Mouse (Mus musculus) stomach, embryonic 15.5 days (tissue): ENCODE measurements around the gene Eno2. TPM values are rescaled to one million over a fixed set of nuclear protein-coding genes. Genes with fewer than 3 reads are reported as not detected.

Source experiments
- ATAC-seq: fragments of 200-750 bp; cut with Nextera tagmentation; 2 replicates; pipeline ENCODE4 v1.8.0; 2017; ENCODE audit warnings: low read depth, moderate number of reproducible peaks, moderate TSS enrichment; ENCODE audit not compliant: insufficient read depth, low FRiP score
- H3K27ac ChIP-seq: fragments of 300-500 bp; sonication (generic); 2 replicates; pipeline ENCODE4 v1.5.1; 2015; ENCODE audit warnings: mild to moderate bottlenecking, inconsistent platforms
- H3K27me3 ChIP-seq: fragments of 300-500 bp; sonication (generic); replicated peaks from 2 replicates; pipeline ENCODE4 v1.6.1; 2015; ENCODE audit warnings: inconsistent platforms
- H3K36me3 ChIP-seq: fragments of 300-500 bp; sonication (generic); 2 replicates; pipeline ENCODE4 v1.6.1; 2015; ENCODE audit warnings: inconsistent platforms
- H3K4me1 ChIP-seq: fragments of 300-500 bp; sonication (generic); 2 replicates; pipeline ENCODE4 v1.6.1; 2015; ENCODE audit warnings: inconsistent platforms
- H3K4me2 ChIP-seq: fragments of 300-500 bp; sonication (generic); 2 replicates; pipeline ENCODE4 v1.6.1; 2015; ENCODE audit warnings: mild to moderate bottlenecking, inconsistent platforms
- H3K4me3 ChIP-seq: fragments of 300-500 bp; sonication (generic); replicated peaks from 2 replicates; pipeline ENCODE4 v1.5.1; 2015; ENCODE audit warnings: inconsistent platforms
- H3K9ac ChIP-seq: fragments of 300-500 bp; sonication (generic); 2 replicates; pipeline ENCODE4 v1.6.1; 2015; ENCODE audit warnings: inconsistent platforms
- H3K9me3 ChIP-seq: fragments of 300-500 bp; sonication (generic); 2 replicates; pipeline ENCODE4 v1.6.1; 2016; ENCODE audit warnings: inconsistent platforms
- WGBS: fragments of 180-500 bp; shearing (Covaris S2); methylation state at CpG from one replicate; pipeline ENCODE4 v1.1.7; 2015; 5-methylcytosine and 5-hydroxymethylcytosine counted together
- microRNA counts: library from miRNA; unstranded; fragments of <30 nt; microRNA quantifications from one replicate; lab custom pipeline; 2016
- microRNA-seq: library from miRNA; unstranded; fragments of <30 nt; microRNA quantifications from one replicate; pipeline ENCODE4, GENCODE M21; 2016
- polyA plus RNA-seq: library from polyadenylated mRNA; unstranded; fragments of >200 nt; fragmentation: Nextera tagmentation; extraction: Ambion mirVana; gene quantifications from 2 replicates; pipeline ENCODE4 v1.2.1, GENCODE M21; 2015

Eno2 gene
- polyA plus RNA-seq, 1 experiment from 2014 or later, result 6.9 TPM

DNA sequence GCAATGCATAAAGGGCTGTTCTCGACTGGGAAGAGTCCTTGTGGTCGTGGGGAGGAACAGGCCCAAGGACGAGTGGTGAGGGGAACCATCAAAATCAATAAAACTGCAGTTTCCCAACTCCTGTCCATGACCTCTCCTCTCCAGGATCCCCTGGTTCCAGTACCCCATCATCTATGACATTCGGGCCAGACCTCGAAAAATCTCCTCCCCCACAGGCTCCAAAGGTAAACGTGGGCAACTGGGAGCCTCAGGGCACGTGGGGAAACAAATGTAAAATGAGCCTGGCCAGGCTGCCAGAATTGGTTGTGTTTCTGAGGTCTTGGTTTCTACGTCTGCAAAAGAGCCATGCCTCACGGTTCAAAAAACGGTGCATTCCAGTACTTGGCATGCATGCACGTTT lies 56.6 kb downstream of the Eno2 start:
- Histone ChIP-seq H3K9ac (peak overlapping the region; percentile 81), H3K4me3 (peak overlapping the region; percentile 77), H3K4me1 (peaks cover 30% of the 10 kb centered on the region), H3K36me3 (peaks cover 29% of the 10 kb centered on the region), H3K27me3 (no peaks in the 10 kb centered on the region), H3K27ac (peak overlapping the region; percentile 85; the same call in 1 of the 2 replicates), H3K4me2 (peak overlapping the region; percentile 74), H3K9me3 (no peaks in the 10 kb centered on the region)
- 10% methylated on average over 11 of the region's 11 CpGs for WGBS
- ATAC-seq, result no peak

DNA sequence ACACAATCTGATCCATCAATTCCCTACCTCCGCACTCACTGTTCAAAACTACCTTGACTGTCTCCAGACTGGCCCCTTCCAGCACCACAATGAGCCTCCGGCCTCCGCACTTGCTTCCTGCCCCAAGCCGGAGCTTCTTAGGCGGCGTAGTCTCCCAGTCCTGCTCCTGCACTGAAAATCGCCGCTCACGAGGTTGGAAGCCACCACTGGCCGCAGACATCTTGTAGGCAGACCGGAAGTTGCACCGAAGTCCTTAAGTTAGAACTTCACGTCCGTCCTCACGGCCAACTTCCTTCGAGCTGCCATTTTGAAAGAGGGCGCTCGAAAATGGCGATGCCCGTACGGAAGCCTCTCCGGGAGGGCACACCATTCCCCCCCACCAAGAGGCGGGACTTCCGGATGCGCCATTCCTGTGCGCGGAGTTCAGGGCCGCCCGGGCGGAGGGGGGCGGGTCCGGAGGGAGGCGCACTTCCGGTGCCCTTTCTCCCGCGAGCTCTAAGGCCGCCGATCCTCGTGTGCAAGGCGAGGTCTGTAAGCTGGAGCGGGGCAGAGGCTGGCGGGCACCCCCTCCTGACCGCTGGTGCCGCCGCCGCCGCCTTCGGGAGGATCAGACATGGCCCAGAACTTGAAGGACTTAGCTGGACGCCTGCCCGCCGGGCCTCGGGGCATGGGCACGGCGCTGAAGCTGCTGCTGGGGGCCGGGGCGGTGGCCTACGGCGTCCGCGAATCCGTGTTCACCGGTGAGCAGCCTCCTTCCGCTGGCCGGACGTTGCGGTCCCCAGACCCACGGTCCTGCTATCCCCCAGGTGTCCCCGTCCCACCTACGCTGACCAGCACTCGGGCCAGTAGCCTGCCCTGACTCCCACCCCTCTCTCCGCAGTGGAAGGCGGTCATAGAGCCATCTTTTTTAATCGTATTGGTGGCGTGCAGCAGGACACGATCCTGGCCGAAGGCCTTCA lies 57.4 kb downstream of the Eno2 start, which contains the start of the genes Emg1 and Phb2:
Gene Emg1, minus strand, starts transcription at position 355 of the 959 bp plus-strand sequence.
Gene Phb2, plus strand, starts transcription at position 513 of the 959 bp plus-strand sequence.
- under 1% methylated on average over 71 of the region's 76 CpGs for WGBS
- Histone ChIP-seq H3K4me3 (peak within 1 kb of the TSS; percentile 77), H3K9ac (peak within 1 kb of the TSS; percentile 81), H3K36me3 (peaks cover 23% of the 10 kb centered on the region), H3K4me1 (peaks cover 30% of the 10 kb centered on the region), H3K9me3 (no peaks in the 10 kb centered on the region), H3K27me3 (no peaks in the 10 kb centered on the region), H3K27ac (peak within 1 kb of the TSS; percentile 85), H3K4me2 (peak within 1 kb of the TSS; percentile 74)
- ATAC-seq, result peak; percentile 96

MicroRNAs within 50 kb of the gene (microRNA counts, 519-probe panel; counts per million panel counts)
- microRNA mmu-miR-141 (lab: Ali Mortazavi, UCI) (3,007 counts per million, percentile 76 among the panel's probes with 10 or more counts), microRNA mmu-miR-200c (lab: Ali Mortazavi, UCI) (3,718 counts per million, percentile 92 among the panel's probes with 10 or more counts)

Small RNA genes lying within 50 kb of the gene (microRNA-seq; reads per million reads assigned to microRNA genes)
- 2,437 reads per million, percentile 83 among the genes with 10 or more reads in this experiment for gene Mir141
- gene Mir200c, result 18,609 reads per million, percentile 97 among the genes with 10 or more reads in this experiment

Other genes with a start within 250 kb of the Eno2 start
- 5.6 and 9.9 TPM in 2 replicates for gene C1s1, start 227.3 kb downstream of the Eno2 start, polyA plus RNA-seq
- not detected in 2 replicates for gene C1rb, start 199.4 kb downstream of the Eno2 start, polyA plus RNA-seq
- 0.06 and 0.13 TPM in 2 replicates for gene C1s2, start 133.6 kb downstream of the Eno2 start, polyA plus RNA-seq
- gene Lpcat3, start 106.6 kb downstream of the Eno2 start, polyA plus RNA-seq, result 79.3 and 85.3 TPM in 2 replicates
- 191 and 202 TPM in 2 replicates for gene Emg1, start 57.5 kb downstream of the Eno2 start, polyA plus RNA-seq
- 355 and 390 TPM in 2 replicates for gene Phb2, start 57.3 kb downstream of the Eno2 start, polyA plus RNA-seq
- gene Ptpn6, start 31.0 kb downstream of the Eno2 start, polyA plus RNA-seq, result 19.0 and 19.8 TPM in 2 replicates
- gene Grcc10, start 28.3 kb downstream of the Eno2 start, polyA plus RNA-seq, result 331 and 401 TPM in 2 replicates
- not detected in 2 replicates for gene Gm45234, start 13.7 kb downstream of the Eno2 start, polyA plus RNA-seq
- gene Atn1, start 13.1 kb downstream of the Eno2 start, polyA plus RNA-seq, result 13.9 and 16.2 TPM in 2 replicates
- gene Lrrc23, start 10.1 kb upstream of the Eno2 start, polyA plus RNA-seq, result 0.35 and 1.3 TPM in 2 replicates
- gene Spsb2, start 39.0 kb upstream of the Eno2 start, polyA plus RNA-seq, result 11.7 and 12.7 TPM in 2 replicates
- 890 and 914 TPM in 2 replicates for gene Tpi1, start 44.6 kb upstream of the Eno2 start, polyA plus RNA-seq
- gene Usp5, start 59.8 kb upstream of the Eno2 start, polyA plus RNA-seq, result 116 and 125 TPM in 2 replicates
- gene Cdca3, start 59.9 kb upstream of the Eno2 start, polyA plus RNA-seq, result 141 and 159 TPM in 2 replicates
- gene Gnb3, start 70.6 kb upstream of the Eno2 start, polyA plus RNA-seq, result 0.97 and 1.1 TPM in 2 replicates
- gene P3h3, start 88.1 kb upstream of the Eno2 start, polyA plus RNA-seq, result 28.4 TPM in 2 replicates
- 1.2 and 1.3 TPM in 2 replicates for gene Gpr162, start 94.3 kb upstream of the Eno2 start, polyA plus RNA-seq
- 0.41 and 0.64 TPM in 2 replicates for gene Cd4, start 118.5 kb upstream of the Eno2 start, polyA plus RNA-seq
- gene Lag3, start 142.0 kb upstream of the Eno2 start, polyA plus RNA-seq, result 1.5 and 2.4 TPM in 2 replicates
- gene Ptms, start 150.4 kb upstream of the Eno2 start, polyA plus RNA-seq, result 322 and 340 TPM in 2 replicates
- gene Mlf2, start 161.7 kb upstream of the Eno2 start, polyA plus RNA-seq, result 351 and 362 TPM in 2 replicates
- 128 and 153 TPM in 2 replicates for gene Cops7a, start 195.9 kb upstream of the Eno2 start, polyA plus RNA-seq
- 3.8 and 4.3 TPM in 2 replicates for gene Pianp, start 227.0 kb upstream of the Eno2 start, polyA plus RNA-seq
- 17.2 and 19.4 TPM in 2 replicates for gene Zfp384, start 239.5 kb upstream of the Eno2 start, polyA plus RNA-seq